Mouse (Mus musculus) limb, embryonic 15.5 days (tissue): ENCODE measurements around the gene Zbtb9. TPM values are rescaled to one million over a fixed set of nuclear protein-coding genes. Genes with fewer than 3 reads are reported as not detected.
A peak's percentile ranks its signal among the peaks of the same experiment; 100 is the strongest.

Experiments
- ATAC-seq: fragments of 200-750 bp; cut with Nextera tagmentation; 2 replicates; pipeline ENCODE4 v1.8.0; 2017; ENCODE audit warnings: low read depth, moderate TSS enrichment; ENCODE audit not compliant: insufficient number of reproducible peaks, low FRiP score, low TSS enrichment
- H3K27ac ChIP-seq: fragments of 300-500 bp; sonication (generic); 2 replicates; pipeline ENCODE4 v1.5.1; 2015; ENCODE audit warnings: moderate library complexity, mild to moderate bottlenecking, inconsistent platforms
- H3K27me3 ChIP-seq: fragments of 300-500 bp; sonication (generic); 2 replicates; pipeline ENCODE4 v1.6.1; 2015; ENCODE audit warnings: inconsistent platforms
- H3K36me3 ChIP-seq: fragments of 300-500 bp; sonication (generic); 2 replicates; pipeline ENCODE4 v1.6.1; 2015; ENCODE audit warnings: inconsistent platforms
- H3K4me1 ChIP-seq: fragments of 300-500 bp; sonication (generic); 2 replicates; pipeline ENCODE4 v1.6.1; 2015; ENCODE audit warnings: inconsistent platforms
- H3K4me2 ChIP-seq: fragments of 300-500 bp; sonication (generic); 2 replicates; pipeline ENCODE4 v1.6.1; 2015; ENCODE audit warnings: mild to moderate bottlenecking, inconsistent platforms
- H3K4me3 ChIP-seq: fragments of 300-500 bp; sonication (generic); 2 replicates; pipeline ENCODE4 v1.5.1; 2015; ENCODE audit warnings: mild to moderate bottlenecking, inconsistent platforms
- H3K9ac ChIP-seq: fragments of 300-500 bp; sonication (generic); 2 replicates; pipeline ENCODE4 v1.6.1; 2015; ENCODE audit warnings: inconsistent platforms
- H3K9me3 ChIP-seq: fragments of 300-500 bp; sonication (generic); 2 replicates; pipeline ENCODE4 v1.6.1; 2016; ENCODE audit warnings: inconsistent platforms
- WGBS: fragments of 180-500 bp; shearing (Covaris S2); methylation state at CpG from one replicate; pipeline ENCODE4 v1.1.7; 2015; 5-methylcytosine and 5-hydroxymethylcytosine counted together
- microRNA-seq: library from miRNA; unstranded; fragments of <30 nt; microRNA quantifications from one replicate; pipeline ENCODE4, GENCODE M21; 2016
- polyA plus RNA-seq: library from polyadenylated mRNA; unstranded; fragments of >200 nt; fragmentation: Nextera tagmentation; extraction: Ambion mirVana; gene quantifications from 2 replicates; pipeline ENCODE4 v1.2.1, GENCODE M21; 2015

The Zbtb9 gene
- polyA plus RNA-seq, 1 experiment from 2014 or later = 14.1 TPM

DNA sequence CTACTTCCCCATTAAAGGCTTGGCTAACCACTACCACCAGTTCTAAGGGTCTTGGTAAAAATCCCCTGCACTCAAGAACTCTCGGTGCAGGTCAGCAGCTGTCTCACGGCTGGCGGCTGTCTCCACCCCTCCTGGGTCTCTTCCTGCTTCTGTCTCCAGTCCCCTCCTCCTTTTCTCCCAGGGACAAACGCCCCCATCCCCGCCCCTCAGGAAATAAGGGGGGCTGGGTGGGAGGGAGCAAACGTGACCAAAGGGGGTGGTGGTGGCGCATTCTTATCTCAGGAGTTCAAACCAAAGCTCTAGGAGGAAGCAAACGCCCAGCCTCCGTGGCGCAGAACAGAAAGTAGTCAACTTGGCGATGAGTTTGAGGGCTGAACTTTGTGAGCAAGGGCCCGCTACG is 83.2 kb downstream of the Zbtb9 start:
- Histone ChIP-seq H3K36me3 (no peaks in the 10 kb centered on the region), H3K9ac (peak overlapping the region; percentile 35), H3K27ac (peak overlapping the region; percentile 84), H3K4me3 (peak overlapping the region; percentile 56), H3K9me3 (no peaks in the 10 kb centered on the region), H3K4me2 (peak overlapping the region; percentile 86), H3K27me3 (no peaks in the 10 kb centered on the region; the same call in 1 of the 2 replicates), H3K4me1 (peaks cover 61% of the 10 kb centered on the region)
- peak; percentile 16 for ATAC-seq
- WGBS = under 1% methylated on average over 13 of the region's 13 CpGs

DNA sequence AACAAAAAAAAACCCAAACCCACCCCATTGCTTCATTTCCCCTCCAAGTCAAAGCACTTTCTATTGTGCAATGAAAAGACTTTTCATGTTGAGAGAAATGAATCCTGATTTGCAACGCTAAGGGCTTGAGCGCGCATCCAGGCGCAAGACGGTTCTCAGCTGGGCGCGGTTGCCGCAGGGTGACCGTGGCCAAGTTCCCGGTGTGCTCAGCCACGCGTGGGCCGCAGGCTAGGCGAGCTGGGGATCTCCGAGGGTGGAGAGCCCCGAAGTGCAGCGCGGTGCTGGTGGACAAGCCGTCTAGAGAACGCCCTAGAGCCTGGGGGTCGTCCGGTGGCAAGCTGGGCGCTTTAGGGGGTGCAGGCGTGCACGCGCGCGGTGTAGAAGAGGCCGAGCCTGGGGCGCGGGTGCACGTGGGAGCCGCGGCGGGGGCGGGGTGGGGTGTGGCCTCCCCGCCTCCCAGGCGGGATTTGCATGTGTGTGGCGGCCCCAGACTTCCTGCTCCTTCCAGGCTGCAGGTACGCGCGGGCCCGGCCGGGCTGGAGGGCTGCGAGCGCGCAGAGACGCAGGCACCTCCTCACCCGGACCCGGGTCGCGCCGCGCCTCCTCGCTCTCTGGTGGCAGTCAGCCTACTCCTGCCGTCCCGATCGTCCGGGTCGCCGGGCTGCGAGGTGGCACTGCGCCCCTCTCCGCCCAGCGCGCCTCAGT is 84.0 kb downstream of the Zbtb9 start, which contains the start of gene Itpr3:
Gene Itpr3 (plus strand): TSS at position 493 of the 705 bp plus-strand sequence.
- Histone ChIP-seq H3K27ac (peak within 1 kb of the TSS; percentile 84), H3K4me1 (peaks cover 54% of the 10 kb centered on the region), H3K4me3 (peak within 1 kb of the TSS; percentile 56), H3K4me2 (peak within 1 kb of the TSS; percentile 86), H3K27me3 (no peaks in the 10 kb centered on the region; the same call in 1 of the 2 replicates), H3K9me3 (no peaks in the 10 kb centered on the region), H3K9ac (peak within 1 kb of the TSS; percentile 35), H3K36me3 (no peaks in the 10 kb centered on the region)
- ATAC-seq = peak; percentile 57
- WGBS = under 1% methylated on average over 65 of the region's 66 CpGs

DNA sequence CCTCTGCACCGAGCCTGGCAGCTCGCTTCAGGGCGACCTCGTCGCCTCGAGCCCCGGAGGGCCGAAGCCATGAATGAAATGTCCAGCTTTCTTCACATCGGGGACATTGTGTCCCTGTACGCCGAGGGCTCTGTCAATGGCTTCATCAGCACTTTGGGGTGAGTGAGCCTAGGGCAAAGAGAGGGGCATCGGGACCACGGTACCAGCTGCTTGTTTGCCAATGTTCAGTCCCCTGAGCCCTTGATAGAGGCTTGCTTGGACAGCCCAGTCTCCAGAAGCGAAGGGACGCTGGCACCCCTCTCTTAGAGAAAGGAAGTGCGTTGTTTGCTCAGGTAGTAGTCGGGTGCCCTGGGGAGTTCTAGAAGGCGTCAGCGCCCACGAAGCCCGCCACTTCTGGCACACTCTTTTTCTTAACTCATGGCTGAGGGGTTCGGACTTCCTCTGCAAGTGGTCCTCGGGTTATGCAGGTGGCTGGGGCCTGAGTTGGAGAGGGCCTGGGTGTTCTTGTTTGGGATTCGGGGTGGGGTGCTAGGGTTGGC is 84.6 kb downstream of the Zbtb9 start:
- no peaks in the 10 kb centered on the region for H3K9me3 ChIP-seq
- 2% methylated on average over 24 of the region's 24 CpGs for WGBS
- ATAC-seq = no peak
- H3K36me3 ChIP-seq = no peaks in the 10 kb centered on the region
- no peaks in the 10 kb centered on the region; the same call in 1 of the 2 replicates for H3K27me3 ChIP-seq
- peak overlapping the region; percentile 35 for H3K9ac ChIP-seq
- H3K4me2 ChIP-seq = peak overlapping the region; percentile 86
- H3K27ac ChIP-seq = peak overlapping the region; percentile 84
- H3K4me3 ChIP-seq = peak overlapping the region; percentile 56
- H3K4me1 ChIP-seq = peaks cover 51% of the 10 kb centered on the region

Small RNAs within 50 kb of the gene (microRNA-seq; reads per million reads assigned to microRNA genes)
- gene Mir3083 = not detected
- not detected for gene Mir6968

Other genes starting within 250 kb of the Zbtb9 start
- gene Bnip1, start 192.1 kb upstream of the Zbtb9 start, polyA plus RNA-seq = 47.3 and 50.7 TPM in 2 replicates
- not detected in 2 replicates for gene Nkx2-5, start 128.2 kb upstream of the Zbtb9 start, polyA plus RNA-seq
- gene Kifc5b, start 56.1 kb upstream of the Zbtb9 start, polyA plus RNA-seq = 4.7 and 5.8 TPM in 2 replicates
- gene Phf1, start 40.1 kb upstream of the Zbtb9 start, polyA plus RNA-seq = 11.4 and 13.0 TPM in 2 replicates
- gene Cuta, start 33.6 kb upstream of the Zbtb9 start, polyA plus RNA-seq = 158 and 172 TPM in 2 replicates
- 1.6 and 1.9 TPM in 2 replicates for gene Syngap1, start 31.9 kb upstream of the Zbtb9 start, polyA plus RNA-seq
- 4.0 and 5.5 TPM in 2 replicates for gene Bak1, start 55.8 kb downstream of the Zbtb9 start, polyA plus RNA-seq
- gene Itpr3, start 84.1 kb downstream of the Zbtb9 start, polyA plus RNA-seq = 4.3 and 4.4 TPM in 2 replicates
- 276 and 289 TPM in 2 replicates for gene Uqcc2, start 160.7 kb downstream of the Zbtb9 start, polyA plus RNA-seq
- gene Ip6k3, start 194.6 kb downstream of the Zbtb9 start, polyA plus RNA-seq = 0.44 and 1.7 TPM in 2 replicates
- 9.7 and 15.3 TPM in 2 replicates for gene Lemd2, start 231.3 kb downstream of the Zbtb9 start, polyA plus RNA-seq